Mouse (Mus musculus) hindbrain, embryonic 14.5 days (tissue): Measurements from ENCODE around the gene Enox1. TPM values are rescaled to one million over a fixed set of nuclear protein-coding genes. Genes with fewer than 3 reads are reported as not detected.

Experiments
- ATAC-seq: fragments of 200-750 bp; cut with Nextera tagmentation; 2 replicates; pipeline ENCODE4 v1.8.0; 2017; ENCODE audit warnings: moderate number of reproducible peaks, mild to moderate bottlenecking, moderate TSS enrichment, moderate library complexity; ENCODE audit not compliant: low FRiP score
- DNase-seq: peaks from one replicate; pipeline ENCODE4 v3.0.0-alpha.2; 2015; ENCODE audit warnings: low spot score
- H3K27ac ChIP-seq: fragments of 300-500 bp; sonication (generic); 2 replicates; pipeline ENCODE4 v1.5.1; 2014; ENCODE audit warnings: mild to moderate bottlenecking, moderate library complexity
- H3K27me3 ChIP-seq: fragments of 300-500 bp; sonication (generic); 2 replicates; pipeline ENCODE4 v1.6.1; 2014; ENCODE audit warnings: mild to moderate bottlenecking, low read length, mixed read lengths; ENCODE audit not compliant: control insufficient read depth, insufficient read depth
- H3K36me3 ChIP-seq: fragments of 300-500 bp; sonication (generic); replicated peaks from 2 replicates; pipeline ENCODE4 v1.6.1; 2014; ENCODE audit not compliant: control insufficient read depth, insufficient read depth
- H3K4me1 ChIP-seq: fragments of 300-500 bp; sonication (generic); replicated peaks from 2 replicates; pipeline ENCODE4 v1.6.1; 2014; ENCODE audit warnings: antibody characterized with exemption, low read length, mixed read lengths; ENCODE audit not compliant: control insufficient read depth, insufficient read depth
- H3K4me2 ChIP-seq: fragments of 300-500 bp; sonication (generic); replicated peaks from 2 replicates; pipeline ENCODE4 v1.6.1; 2014; ENCODE audit warnings: mild to moderate bottlenecking, moderate library complexity
- H3K4me3 ChIP-seq: fragments of 300-500 bp; sonication (generic); replicated peaks from 2 replicates; pipeline ENCODE4 v1.5.1; 2014; ENCODE audit warnings: mild to moderate bottlenecking, low read length
- H3K9ac ChIP-seq: fragments of 300-500 bp; sonication (generic); 2 replicates; pipeline ENCODE4 v1.6.1; 2014
- H3K9me3 ChIP-seq: fragments of 300-500 bp; sonication (generic); 2 replicates; pipeline ENCODE4 v1.6.1; 2016; ENCODE audit warnings: low read length; ENCODE audit not compliant: control insufficient read depth
- WGBS: fragments of 180-500 bp; shearing (Covaris S2); extraction: QIAGEN DNeasy Blood & Tissue Kit; methylation state at CpG from one replicate; pipeline ENCODE4 v1.1.7; 2014; 5-methylcytosine and 5-hydroxymethylcytosine counted together
- polyA plus RNA-seq: library from polyadenylated mRNA; unstranded; fragments of >200 nt; fragmentation: Nextera tagmentation; extraction: Ambion mirVana; gene quantifications from 2 replicates; pipeline ENCODE4 v1.2.1, GENCODE M21; 2014

Gene Enox1
- polyA plus RNA-seq, 1 experiment from 2014 or later = 30.2 TPM

DNA sequence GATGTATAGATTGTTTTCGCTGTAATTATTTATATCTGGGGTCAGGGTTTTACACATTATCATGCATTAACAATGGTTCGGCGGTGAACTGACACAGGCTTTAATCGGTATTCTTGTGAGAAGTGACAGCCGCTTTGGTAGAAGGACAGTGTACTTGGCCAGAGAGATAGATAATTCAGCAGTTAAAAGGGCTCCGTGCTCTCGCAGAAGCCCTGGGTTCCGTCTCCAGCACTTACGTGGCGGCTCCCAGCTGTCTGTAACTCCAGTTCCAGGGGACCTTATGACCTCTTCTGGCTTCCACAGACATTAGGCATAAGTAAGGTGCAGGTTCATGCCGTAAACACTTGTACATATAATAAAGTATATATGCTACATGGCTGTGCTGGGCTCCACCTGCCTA is 515.4 kb downstream of the Enox1 start:
- ATAC-seq = no peak
- Histone ChIP-seq H3K4me3 (no peak overlapping the region), H3K27ac (no peak overlapping the region), H3K36me3 (no peaks in the 10 kb centered on the region), H3K4me2 (no peak overlapping the region), H3K4me1 (peaks cover 12% of the 10 kb centered on the region; the same call in 1 of the 2 replicates), H3K9me3 (no peaks in the 10 kb centered on the region), H3K27me3 (no peaks in the 10 kb centered on the region), H3K9ac (no peak overlapping the region)
- no peak for DNase-seq
- 77% methylated on average over 11 of the region's 11 CpGs for WGBS

DNA sequence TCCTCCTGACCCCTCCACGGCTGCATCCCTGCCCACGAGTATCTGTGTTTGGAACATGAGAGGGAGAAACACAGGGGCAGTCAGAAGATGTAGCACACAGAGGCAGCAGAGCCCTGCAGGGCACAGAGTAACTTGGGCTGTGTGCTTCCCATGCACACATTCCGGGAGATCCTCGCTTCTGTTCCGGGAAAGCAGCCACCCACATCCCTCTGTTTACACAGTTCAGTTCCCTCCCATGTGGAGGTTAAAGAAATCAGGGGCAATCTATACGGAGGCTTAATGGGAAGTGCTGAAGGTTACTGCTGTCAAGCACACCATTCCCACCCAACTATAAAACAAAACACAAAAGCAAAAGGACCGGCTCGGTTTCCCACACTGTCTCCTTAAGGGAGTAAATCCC is 516.6 kb downstream of the Enox1 start:
- Histone ChIP-seq H3K27ac (no peak overlapping the region), H3K9ac (no peak overlapping the region), H3K36me3 (no peaks in the 10 kb centered on the region), H3K27me3 (no peaks in the 10 kb centered on the region), H3K4me2 (no peak overlapping the region), H3K9me3 (no peaks in the 10 kb centered on the region), H3K4me3 (no peak overlapping the region), H3K4me1 (peaks cover 12% of the 10 kb centered on the region; the same call in 1 of the 2 replicates)
- ATAC-seq = no peak
- DNase-seq = no peak
- WGBS = 43% methylated on average over 8 of the region's 8 CpGs

DNA sequence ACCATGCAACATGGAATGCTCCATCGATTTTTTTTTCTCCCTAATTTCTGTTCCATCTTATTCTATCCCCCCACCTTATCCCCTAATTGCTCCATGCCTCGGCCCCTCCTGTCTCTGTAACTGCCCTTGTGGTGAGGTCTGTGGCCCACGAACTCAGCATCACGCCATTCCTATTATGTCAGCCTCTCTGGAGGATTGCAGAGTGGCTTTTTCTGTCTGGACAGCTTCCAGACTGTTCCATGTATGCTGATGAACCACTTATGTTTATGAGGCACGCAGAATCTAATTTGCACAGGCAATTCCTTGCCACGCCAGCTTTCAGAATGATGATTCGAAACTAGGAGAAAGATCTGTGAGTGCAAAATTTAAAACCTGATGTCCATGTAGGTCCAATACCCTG is 521.4 kb downstream of the Enox1 start:
- WGBS = 46% methylated on average over 7 of the region's 7 CpGs
- ATAC-seq (no peak), DNase-seq (no peak)
- 0 out of 2 replicates have a peak overlapping the region, but pooled peaks have one; percentile 16 for H3K27ac ChIP-seq
- no peak overlapping the region for H3K4me3 ChIP-seq
- H3K9me3 ChIP-seq = no peaks in the 10 kb centered on the region
- H3K9ac ChIP-seq = no peak overlapping the region
- no peaks in the 10 kb centered on the region for H3K27me3 ChIP-seq
- no peak overlapping the region for H3K4me2 ChIP-seq
- peaks cover 14% of the 10 kb centered on the region; the same call in 1 of the 2 replicates for H3K4me1 ChIP-seq
- no peaks in the 10 kb centered on the region for H3K36me3 ChIP-seq

DNA sequence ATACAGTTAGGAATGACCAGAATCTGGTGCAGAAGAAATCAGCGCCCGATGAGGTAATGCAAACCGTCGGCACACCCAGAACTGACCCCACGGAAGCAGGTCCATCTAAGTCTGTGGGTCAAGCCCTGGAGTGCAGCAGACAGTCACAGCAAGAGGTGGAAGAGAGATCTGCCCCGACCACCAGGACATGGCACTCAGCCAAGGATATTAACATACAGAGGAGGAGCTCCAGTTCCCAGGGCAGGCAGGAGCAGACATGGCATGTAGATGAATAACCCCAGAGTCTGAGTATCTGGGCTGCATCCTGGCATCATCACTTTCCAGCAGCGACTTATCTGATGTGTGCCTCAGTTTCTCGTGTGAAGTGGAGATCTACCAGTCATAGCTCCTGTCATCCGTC is 523.3 kb downstream of the Enox1 start:
- H3K9ac ChIP-seq = no peak overlapping the region
- H3K4me3 ChIP-seq = no peak overlapping the region
- no peaks in the 10 kb centered on the region for H3K36me3 ChIP-seq
- 68% methylated on average over 9 of the region's 9 CpGs for WGBS
- H3K4me1 ChIP-seq = peaks cover 11% of the 10 kb centered on the region; the same call in 1 of the 2 replicates
- H3K4me2 ChIP-seq = no peak overlapping the region
- no peaks in the 10 kb centered on the region for H3K27me3 ChIP-seq
- ATAC-seq = peak; percentile 46; the same call in 1 of the 2 replicates
- H3K9me3 ChIP-seq = no peaks in the 10 kb centered on the region
- DNase-seq = no peak
- no peak overlapping the region for H3K27ac ChIP-seq

DNA sequence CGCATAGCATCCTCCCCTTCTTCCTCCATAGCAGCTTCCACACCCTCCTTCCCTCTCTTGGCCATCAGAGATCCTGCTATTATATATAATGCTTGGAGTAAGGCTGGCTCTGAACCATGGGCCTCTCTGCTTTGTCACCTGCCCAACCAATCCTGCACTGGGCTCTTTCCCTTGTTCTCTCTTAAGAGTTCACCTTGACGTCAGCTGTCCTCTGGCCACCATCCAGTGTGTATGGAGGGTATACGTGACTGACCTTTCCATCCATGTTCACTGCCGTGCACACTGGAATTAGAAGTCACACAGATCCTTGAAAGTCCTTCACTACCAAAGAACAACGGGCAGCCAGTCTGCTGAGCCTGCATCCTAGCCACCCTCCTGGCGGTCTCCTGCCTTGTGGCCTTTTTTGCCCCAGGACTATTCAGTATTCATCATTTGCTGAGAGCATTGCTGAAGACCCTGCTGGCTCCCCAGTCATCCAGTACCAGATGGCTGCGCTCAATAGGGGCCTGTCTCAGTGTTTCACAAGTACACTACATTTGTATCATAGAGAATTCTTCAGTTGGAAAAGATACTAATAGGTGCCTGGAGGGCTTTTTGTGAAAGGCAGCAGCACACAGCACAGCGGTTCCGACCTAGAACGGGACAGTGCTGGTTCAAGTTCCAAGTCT is 526.5 kb downstream of the Enox1 start:
- no peak overlapping the region for H3K27ac ChIP-seq
- no peak overlapping the region for H3K4me3 ChIP-seq
- no peaks in the 10 kb centered on the region for H3K36me3 ChIP-seq
- no peak overlapping the region for H3K9ac ChIP-seq
- WGBS = 80% methylated on average over 10 of the region's 10 CpGs
- no peaks in the 10 kb centered on the region for H3K9me3 ChIP-seq
- peaks cover 7% of the 10 kb centered on the region; the same call in 1 of the 2 replicates for H3K4me1 ChIP-seq
- no peaks in the 10 kb centered on the region for H3K27me3 ChIP-seq
- DNase-seq = no peak
- H3K4me2 ChIP-seq = no peak overlapping the region
- ATAC-seq = no peak

DNA sequence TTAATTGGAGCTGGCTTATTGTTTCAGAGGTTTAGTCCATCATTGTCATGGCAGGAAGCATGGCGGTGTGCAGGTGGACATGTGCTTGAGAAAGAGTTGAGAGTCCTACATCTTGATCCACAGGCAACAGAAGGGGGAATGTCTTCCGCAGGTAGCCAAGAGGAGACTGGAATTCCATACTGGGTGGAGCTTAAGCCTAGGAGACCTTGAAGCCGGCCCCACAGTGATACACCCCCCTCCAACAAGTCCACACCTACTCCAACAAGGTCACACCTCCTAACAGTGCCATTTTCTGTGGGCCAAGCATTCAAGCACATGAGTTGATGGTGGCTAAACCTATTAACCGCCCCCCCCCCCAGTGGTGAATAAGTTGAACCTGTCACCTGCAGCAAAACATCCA is 533.3 kb downstream of the Enox1 start:
- Histone ChIP-seq H3K9me3 (no peaks in the 10 kb centered on the region), H3K4me2 (no peak overlapping the region), H3K36me3 (no peaks in the 10 kb centered on the region), H3K9ac (no peak overlapping the region), H3K4me1 (no peaks in the 10 kb centered on the region), H3K27ac (no peak overlapping the region), H3K4me3 (no peak overlapping the region), H3K27me3 (no peaks in the 10 kb centered on the region)
- DNase-seq (no peak), ATAC-seq (no peak)
- WGBS = 94% methylated on average over 4 of the region's 4 CpGs

DNA sequence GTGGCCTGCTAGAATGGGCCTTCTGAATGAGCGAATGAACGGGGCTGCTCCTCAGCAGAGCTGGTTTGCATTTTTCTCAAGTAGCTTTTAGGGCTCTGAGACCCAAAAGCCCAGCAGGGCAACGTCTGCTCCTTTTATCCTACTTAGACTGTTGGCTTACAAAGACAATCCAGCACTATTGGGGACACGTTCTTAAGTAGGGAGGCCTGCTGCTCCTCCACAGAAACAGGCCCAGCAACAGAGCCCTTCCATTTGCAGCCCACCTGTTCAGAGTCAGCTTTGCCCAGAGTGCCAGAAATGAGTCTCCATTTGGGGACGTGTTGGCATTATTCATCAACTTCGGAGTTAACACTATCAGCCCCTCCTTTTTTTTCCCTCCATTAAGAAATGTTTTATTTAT is 548.4 kb downstream of the Enox1 start:
- no peak overlapping the region for H3K4me3 ChIP-seq
- no peaks in the 10 kb centered on the region for H3K36me3 ChIP-seq
- ATAC-seq (no peak), DNase-seq (no peak)
- H3K9ac ChIP-seq = no peak overlapping the region
- H3K27me3 ChIP-seq = no peaks in the 10 kb centered on the region
- H3K27ac ChIP-seq = no peak overlapping the region
- H3K4me2 ChIP-seq = no peak overlapping the region
- WGBS = 31% methylated on average over 6 of the region's 6 CpGs
- H3K9me3 ChIP-seq = no peaks in the 10 kb centered on the region
- H3K4me1 ChIP-seq = no peaks in the 10 kb centered on the region

DNA sequence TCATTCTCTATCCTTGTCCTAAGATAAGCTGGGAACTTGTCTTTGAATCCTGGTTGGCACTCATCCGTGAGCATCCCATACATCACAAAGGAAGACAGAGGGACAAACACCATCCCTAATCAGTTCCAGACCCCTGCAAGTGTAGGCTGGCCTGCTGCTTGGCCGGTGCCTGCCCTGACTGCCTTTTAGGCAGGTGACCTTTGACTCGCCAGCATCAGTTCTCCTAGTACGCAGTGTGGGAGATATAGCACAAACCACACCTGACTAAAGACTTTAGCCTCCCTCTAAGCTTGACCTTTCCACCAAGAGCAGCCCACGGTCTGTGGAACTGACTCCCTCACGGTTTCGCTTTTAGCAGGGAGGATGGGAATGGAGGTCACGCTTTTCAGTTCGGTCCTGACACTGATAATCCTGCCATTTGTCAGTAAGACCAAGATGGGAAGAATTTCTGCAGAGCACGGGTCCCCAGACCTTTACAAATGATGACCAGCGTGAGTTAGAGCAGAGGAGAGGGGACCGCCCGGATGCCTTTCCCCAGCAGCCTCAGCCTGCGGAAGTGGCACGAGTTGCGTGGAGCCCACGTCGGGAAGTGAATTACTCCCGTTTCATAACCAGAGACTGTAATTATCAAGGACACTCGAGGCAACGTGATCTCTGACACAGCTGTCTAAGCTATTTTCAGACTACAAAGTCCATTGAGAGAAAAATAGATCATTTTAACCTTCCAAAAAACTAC is 550.1 kb downstream of the Enox1 start:
- no peak overlapping the region for H3K9ac ChIP-seq
- no peak overlapping the region for H3K4me2 ChIP-seq
- ATAC-seq (no peak), DNase-seq (no peak)
- WGBS = 72% methylated on average over 21 of the region's 21 CpGs
- no peaks in the 10 kb centered on the region for H3K27me3 ChIP-seq
- no peak overlapping the region for H3K27ac ChIP-seq
- no peaks in the 10 kb centered on the region for H3K9me3 ChIP-seq
- H3K4me3 ChIP-seq = no peak overlapping the region
- no peaks in the 10 kb centered on the region for H3K36me3 ChIP-seq
- no peaks in the 10 kb centered on the region for H3K4me1 ChIP-seq

DNA sequence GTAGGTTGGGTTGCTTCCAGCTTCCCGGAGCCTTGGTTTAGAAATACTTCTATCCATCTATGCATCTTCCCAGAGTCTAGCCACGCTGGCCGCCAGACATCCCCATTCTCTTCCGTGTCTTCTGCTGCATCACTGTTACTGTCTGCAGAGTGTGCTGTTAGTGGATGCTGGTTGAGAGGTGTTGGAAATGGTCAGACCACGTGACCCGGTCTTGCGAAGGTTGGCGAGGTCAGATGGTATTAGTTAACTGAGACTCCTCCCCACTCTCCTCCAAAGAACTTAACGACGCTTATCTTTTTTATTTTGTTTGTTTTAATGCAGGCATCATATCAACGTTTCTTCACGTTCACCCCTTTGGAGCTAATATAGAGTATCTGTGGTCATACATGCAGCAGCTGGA is 550.7 kb downstream of the Enox1 start:
- no peak for ATAC-seq
- WGBS = 90% methylated on average over 12 of the region's 12 CpGs

More for the DNA sequence above, 550.7 kb downstream of the Enox1 start:
- no peaks in the 10 kb centered on the region for H3K27me3 ChIP-seq
- DNase-seq = no peak
- H3K27ac ChIP-seq = no peak overlapping the region
- H3K9ac ChIP-seq = no peak overlapping the region
- no peaks in the 10 kb centered on the region for H3K36me3 ChIP-seq
- H3K4me3 ChIP-seq = no peak overlapping the region
- no peaks in the 10 kb centered on the region for H3K9me3 ChIP-seq
- no peak overlapping the region for H3K4me2 ChIP-seq
- no peaks in the 10 kb centered on the region for H3K4me1 ChIP-seq
